Mouse (Mus musculus): ENCODE measurements around the gene Gm17606. TPM values are rescaled to one million over a fixed set of nuclear protein-coding genes. Genes with fewer than 3 reads are reported as not detected.

Gene Gm17606
- not detected in 2 replicates for polyA plus RNA-seq (2015; fragmentation: Nextera tagmentation; extraction: Ambion mirVana)

GRCm38 (mm10) chr14:54640946-54641304 is at the start of gene Gm17606:
Gene Gm17606 (plus strand): TSS chr14:54640952.
- Histone ChIP-seq H3K36me3 (ENCODE audit: insufficient read depth, low read length) (peaks cover 21% of the 10 kb centered on the region), H3K4me2 (replicated peaks; ENCODE audit: low read depth, low read length) (peak within 1 kb of the TSS; percentile 97), H3K4me3 (ENCODE audit: low read depth, low read length) (peak within 1 kb of the TSS; percentile 62), H3K27ac (ENCODE audit: low read length) (no peak within 1 kb of the TSS; the same call in 1 of the 2 replicates), H3K4me1 (ENCODE audit: insufficient read depth, low read depth, low read length) (no peaks in the 10 kb centered on the region), H3K27me3 (replicated peaks; ENCODE audit: insufficient read depth, low read length) (no peaks in the 10 kb centered on the region), H3K9ac (replicated peaks; ENCODE audit: low read depth) (peak within 1 kb of the TSS; percentile 41), H3K9me3 (ENCODE audit: low read length) (no peaks in the 10 kb centered on the region)
- WGBS, result under 1% methylated on average over 21 of the region's 28 CpGs
- TF ChIP-seq EP300 (IDR thresholded peaks at IDR 0.05), result no peak
- TF ChIP-seq CTCF (IDR thresholded peaks at IDR 0.05), result no peak
- no peak for DNase-seq (ENCODE audit: low spot score)
- peak; percentile 8 for ATAC-seq

GRCm38 (mm10) chr14:54591056-54591455 is 49.7 kb upstream of the Gm17606 start:
- peaks cover 4% of the 10 kb centered on the region; the same call in 1 of the 2 replicates for H3K36me3 ChIP-seq (ENCODE audit: insufficient read depth, low read length)
- H3K27ac ChIP-seq (ENCODE audit: low read length), result no peak overlapping the region
- no peak overlapping the region for H3K9ac ChIP-seq (replicated peaks; ENCODE audit: low read depth)
- H3K4me3 ChIP-seq (ENCODE audit: low read depth, low read length), result no peak overlapping the region
- DNase-seq (ENCODE audit: low spot score) (no peak), ATAC-seq (no peak)
- H3K27me3 ChIP-seq (replicated peaks; ENCODE audit: insufficient read depth, low read length), result no peaks in the 10 kb centered on the region
- no peaks in the 10 kb centered on the region for H3K9me3 ChIP-seq (ENCODE audit: low read length)
- no peaks in the 10 kb centered on the region for H3K4me1 ChIP-seq (ENCODE audit: insufficient read depth, low read depth, low read length)
- no peak for TF ChIP-seq CTCF (IDR thresholded peaks at IDR 0.05)
- no peak for TF ChIP-seq EP300 (IDR thresholded peaks at IDR 0.05)
- WGBS, result 91% methylated on average over 16 of the region's 16 CpGs
- H3K4me2 ChIP-seq (replicated peaks; ENCODE audit: low read depth, low read length), result no peak overlapping the region

- Histone ChIP-seq H3K4me3 (ENCODE audit: low read depth, low read length) (no peak overlapping the region), H3K4me1 (ENCODE audit: insufficient read depth, low read depth, low read length) (no peaks in the 10 kb centered on the region), H3K36me3 (ENCODE audit: insufficient read depth, low read length) (peaks cover 4% of the 10 kb centered on the region; the same call in 1 of the 2 replicates), H3K27me3 (replicated peaks; ENCODE audit: insufficient read depth, low read length) (no peaks in the 10 kb centered on the region), H3K4me2 (replicated peaks; ENCODE audit: low read depth, low read length) (no peak overlapping the region), H3K27ac (ENCODE audit: low read length) (peak overlapping the region; percentile 9; the same call in 1 of the 2 replicates), H3K9ac (replicated peaks; ENCODE audit: low read depth) (no peak overlapping the region), H3K9me3 (ENCODE audit: low read length) (no peaks in the 10 kb centered on the region)
- 51% methylated on average over 10 of the region's 10 CpGs for WGBS
- DNase-seq (ENCODE audit: low spot score), result no peak
- no peak for TF ChIP-seq EP300 (IDR thresholded peaks at IDR 0.05)
- TF ChIP-seq CTCF (IDR thresholded peaks at IDR 0.05), result no peak
- no peak for ATAC-seq
Observed at GRCm38 (mm10) chr14:54592319-54592934, 48.3 kb upstream of the Gm17606 start.

- no peak overlapping the region for H3K4me3 ChIP-seq (ENCODE audit: low read depth, low read length)
- H3K4me1 ChIP-seq (ENCODE audit: insufficient read depth, low read depth, low read length), result no peaks in the 10 kb centered on the region
- no peak overlapping the region for H3K4me2 ChIP-seq (replicated peaks; ENCODE audit: low read depth, low read length)
- TF ChIP-seq EP300 (IDR thresholded peaks at IDR 0.05), result no peak
- TF ChIP-seq CTCF (IDR thresholded peaks at IDR 0.05), result peak; percentile 46
- H3K27me3 ChIP-seq (replicated peaks; ENCODE audit: insufficient read depth, low read length), result no peaks in the 10 kb centered on the region
- WGBS, result 90% methylated on average over 3 of the region's 3 CpGs
- peaks cover 4% of the 10 kb centered on the region; the same call in 1 of the 2 replicates for H3K36me3 ChIP-seq (ENCODE audit: insufficient read depth, low read length)
- H3K27ac ChIP-seq (ENCODE audit: low read length), result no peak overlapping the region
- H3K9me3 ChIP-seq (ENCODE audit: low read length), result no peaks in the 10 kb centered on the region
- ATAC-seq (no peak), DNase-seq (ENCODE audit: low spot score) (no peak)
- H3K9ac ChIP-seq (replicated peaks; ENCODE audit: low read depth), result no peak overlapping the region
Observed at GRCm38 (mm10) chr14:54594055-54594454, 46.7 kb upstream of the Gm17606 start.

- Histone ChIP-seq H3K4me3 (ENCODE audit: low read depth, low read length) (no peak overlapping the region), H3K4me2 (replicated peaks; ENCODE audit: low read depth, low read length) (no peak overlapping the region), H3K9ac (replicated peaks; ENCODE audit: low read depth) (no peak overlapping the region), H3K36me3 (ENCODE audit: insufficient read depth, low read length) (peaks cover 4% of the 10 kb centered on the region; the same call in 1 of the 2 replicates), H3K27me3 (replicated peaks; ENCODE audit: insufficient read depth, low read length) (no peaks in the 10 kb centered on the region), H3K27ac (ENCODE audit: low read length) (no peak overlapping the region), H3K9me3 (ENCODE audit: low read length) (no peaks in the 10 kb centered on the region), H3K4me1 (ENCODE audit: insufficient read depth, low read depth, low read length) (no peaks in the 10 kb centered on the region)
- DNase-seq (ENCODE audit: low spot score) (no peak), ATAC-seq (no peak)
- no peak for TF ChIP-seq EP300 (IDR thresholded peaks at IDR 0.05)
- TF ChIP-seq CTCF (IDR thresholded peaks at IDR 0.05), result no peak
- 66% methylated on average over 28 of the region's 28 CpGs for WGBS
Observed at GRCm38 (mm10) chr14:54594631-54595414, 45.9 kb upstream of the Gm17606 start.

GRCm38 (mm10) chr14:54597084-54597483 is 43.7 kb upstream of the Gm17606 start:
- no peaks in the 10 kb centered on the region for H3K9me3 ChIP-seq (ENCODE audit: low read length)
- ATAC-seq, result no peak
- WGBS, result 79% methylated on average over 7 of the region's 7 CpGs

More at GRCm38 (mm10) chr14:54597084-54597483, 43.7 kb upstream of the Gm17606 start:
- Histone ChIP-seq H3K27me3 (replicated peaks; ENCODE audit: insufficient read depth, low read length) (no peaks in the 10 kb centered on the region), H3K4me1 (ENCODE audit: insufficient read depth, low read depth, low read length) (no peaks in the 10 kb centered on the region), H3K4me2 (replicated peaks; ENCODE audit: low read depth, low read length) (no peak overlapping the region), H3K27ac (ENCODE audit: low read length) (no peak overlapping the region), H3K36me3 (ENCODE audit: insufficient read depth, low read length) (peaks cover 4% of the 10 kb centered on the region; the same call in 1 of the 2 replicates), H3K9ac (replicated peaks; ENCODE audit: low read depth) (no peak overlapping the region), H3K4me3 (ENCODE audit: low read depth, low read length) (no peak overlapping the region)
- TF ChIP-seq CTCF (IDR thresholded peaks at IDR 0.05) (peak; percentile 72), EP300 (IDR thresholded peaks at IDR 0.05) (no peak)
- no peak for DNase-seq (ENCODE audit: low spot score)

All from lung, postnatal 0 days (tissue).